Mouse (Mus musculus): ENCODE measurements around the gene Rad52.

GRCm38 (mm10) chr6:119902204-119903080 lies at the start of gene Rad52:
- no peak for TF ChIP-seq CTCF (IDR thresholded peaks at IDR 0.05; ENCODE audit: extremely low read depth, insufficient read depth, insufficient read length, insufficient replicate concordance)
- TF ChIP-seq POLR2A (IDR thresholded peaks at IDR 0.05; ENCODE audit: low read depth, low read length) = peak; percentile 16
